Mouse (Mus musculus): ENCODE measurements around the gene Inka1.

DNA sequence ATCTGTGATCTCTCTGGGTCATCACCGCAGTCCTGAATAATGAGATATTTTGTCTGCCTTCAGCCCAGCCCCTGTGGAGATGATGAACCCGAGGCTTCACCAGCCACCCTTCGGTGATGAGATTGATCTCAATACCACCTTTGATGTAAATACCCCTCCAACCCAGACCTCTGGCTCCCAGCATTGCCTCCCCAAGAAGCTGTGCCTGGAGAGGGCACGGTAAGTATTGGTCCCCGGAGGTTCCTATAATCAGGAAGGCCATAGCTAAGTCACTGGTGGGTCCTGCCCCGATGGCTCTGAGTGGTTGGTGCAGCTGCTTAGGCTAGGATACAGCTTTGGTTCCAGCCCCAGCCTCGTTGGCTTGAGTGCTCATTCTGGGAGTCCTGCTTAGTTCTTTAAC lies 17.1 kb downstream of the Inka1 start:
- TF ChIP-seq POLR2A (IDR thresholded peaks at IDR 0.05; ENCODE audit: low read depth, low read length), result no peak
- no peak for TF ChIP-seq CTCF (IDR thresholded peaks at IDR 0.05; ENCODE audit: borderline replicate concordance, insufficient read depth, low read length)

Data from embryonic fibroblast, embryonic 13.5 days (primary cell).